Mouse (Mus musculus) heart, postnatal 10 days (tissue): ENCODE results near the gene Med13l. TPM values are rescaled to one million over a fixed set of nuclear protein-coding genes. Genes with fewer than 3 reads are reported as not detected.

Experiments
- DNase-seq, 2 experiments: peaks; one replicate each; pipeline ENCODE4 v3.0.0; 2021
- intact Hi-C: fragments of 180-260 bp; cut with DNase I; formaldehyde crosslinking; loops from one replicate; pipeline ENCODE4 v1.15.1; 2025
- total RNA-seq, 2 experiments: library from RNA; stranded (reverse); gene quantifications; 2 replicates each; pipeline ENCODE4 v1.2.3; 2021

Gene Med13l
- total RNA-seq, 2 experiments from 2014 or later = 33.8 to 41.6 TPM

DNA sequence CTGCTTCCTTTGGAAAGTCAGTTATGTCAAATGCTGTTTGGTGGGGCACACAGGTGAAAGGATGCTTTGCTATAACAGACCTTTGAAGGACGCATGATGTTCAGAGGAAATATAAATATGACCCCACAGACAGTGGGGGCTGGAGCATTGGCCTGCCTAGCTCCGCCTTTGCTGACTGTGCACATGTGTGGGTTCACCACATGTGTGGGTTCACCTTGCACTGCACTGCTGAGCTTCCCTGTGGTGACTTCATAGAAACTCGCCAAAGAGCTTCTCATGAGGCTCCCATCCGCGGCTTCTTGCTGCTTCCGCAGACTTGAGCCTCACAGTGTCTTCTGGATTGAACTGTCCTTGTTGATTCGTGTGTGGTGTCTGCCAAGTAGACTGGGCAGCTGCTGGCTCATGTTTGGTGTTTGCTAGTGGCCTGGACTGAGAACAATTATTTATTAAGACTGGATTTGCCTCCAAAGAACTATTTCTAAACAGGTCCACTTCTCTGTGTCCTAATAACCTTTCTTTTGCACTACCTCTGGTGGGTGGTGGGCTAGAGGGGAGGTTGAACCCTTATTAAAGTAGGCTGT lies 59.9 kb downstream of the Med13l start:
- no peak for DNase-seq
- intact Hi-C loops = no loop called here

GRCm38 (mm10) chr5:118621877-118622276 lies 61.4 kb downstream of the Med13l start:
- no peak for DNase-seq
- intact Hi-C loops = no loop called here

DNA sequence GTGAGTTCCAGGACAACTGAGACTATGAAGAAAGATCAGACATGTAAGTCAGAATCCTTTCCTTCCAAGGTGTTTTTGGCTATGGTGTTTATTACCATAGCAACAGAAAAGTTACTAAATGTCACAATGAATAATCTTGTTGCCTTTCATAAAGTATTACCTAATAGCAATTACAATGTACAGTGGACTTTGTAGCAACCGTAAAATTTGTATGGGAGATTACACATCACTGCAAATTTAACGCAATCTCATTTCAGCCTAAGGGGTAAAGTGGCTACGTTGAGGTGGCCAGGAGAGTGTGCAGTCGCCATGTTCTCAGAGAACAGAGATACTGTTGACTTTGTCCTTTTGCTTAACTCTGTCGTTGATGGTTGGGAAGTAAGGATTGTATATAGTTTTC lies 61.9 kb downstream of the Med13l start:
- DNase-seq = no peak
- intact Hi-C loops = no loop called here

GRCm38 (mm10) chr5:118623797-118624196 lies 63.3 kb downstream of the Med13l start:
- no peak for DNase-seq

GRCm38 (mm10) chr5:118627630-118628029 lies 67.2 kb downstream of the Med13l start:
- no peak for DNase-seq
- intact Hi-C loops = no loop called here

More at GRCm38 (mm10) chr5:118623797-118624196, 63.3 kb downstream of the Med13l start:
- intact Hi-C loops = no loop called here

- intact Hi-C loops = no loop called here
- DNase-seq = no peak
These were observed 67.7 kb downstream of the Med13l start for GRCm38 (mm10) chr5:118628211-118628610.

DNA sequence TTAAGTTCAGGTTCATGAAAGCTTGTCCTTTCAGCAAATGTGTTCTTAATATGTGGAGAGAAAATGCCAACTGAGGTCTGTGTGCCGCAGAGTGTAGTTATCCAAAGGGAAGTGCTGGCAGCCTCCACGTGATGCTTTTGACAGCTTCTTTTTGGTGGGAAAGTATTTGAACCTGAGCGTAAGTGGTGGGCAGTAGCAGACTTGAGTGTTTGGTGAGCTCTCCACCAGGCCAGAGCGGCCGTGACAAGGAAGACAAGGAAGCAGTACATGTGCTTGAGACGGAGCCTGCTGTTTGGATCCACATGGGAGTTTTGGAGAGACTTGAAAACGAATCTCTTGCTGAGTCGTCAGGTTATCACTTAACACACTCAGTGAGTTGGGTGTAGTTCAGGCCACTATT lies 71.9 kb downstream of the Med13l start:
- intact Hi-C loops = no loop called here
- no peak for DNase-seq

- DNase-seq = no peak
- intact Hi-C loops = no loop called here
These were observed 72.6 kb downstream of the Med13l start for GRCm38 (mm10) chr5:118633106-118633505.

- intact Hi-C loops = no loop called here
- no peak for DNase-seq
These were observed 75.2 kb downstream of the Med13l start for GRCm38 (mm10) chr5:118635476-118636187.

DNA sequence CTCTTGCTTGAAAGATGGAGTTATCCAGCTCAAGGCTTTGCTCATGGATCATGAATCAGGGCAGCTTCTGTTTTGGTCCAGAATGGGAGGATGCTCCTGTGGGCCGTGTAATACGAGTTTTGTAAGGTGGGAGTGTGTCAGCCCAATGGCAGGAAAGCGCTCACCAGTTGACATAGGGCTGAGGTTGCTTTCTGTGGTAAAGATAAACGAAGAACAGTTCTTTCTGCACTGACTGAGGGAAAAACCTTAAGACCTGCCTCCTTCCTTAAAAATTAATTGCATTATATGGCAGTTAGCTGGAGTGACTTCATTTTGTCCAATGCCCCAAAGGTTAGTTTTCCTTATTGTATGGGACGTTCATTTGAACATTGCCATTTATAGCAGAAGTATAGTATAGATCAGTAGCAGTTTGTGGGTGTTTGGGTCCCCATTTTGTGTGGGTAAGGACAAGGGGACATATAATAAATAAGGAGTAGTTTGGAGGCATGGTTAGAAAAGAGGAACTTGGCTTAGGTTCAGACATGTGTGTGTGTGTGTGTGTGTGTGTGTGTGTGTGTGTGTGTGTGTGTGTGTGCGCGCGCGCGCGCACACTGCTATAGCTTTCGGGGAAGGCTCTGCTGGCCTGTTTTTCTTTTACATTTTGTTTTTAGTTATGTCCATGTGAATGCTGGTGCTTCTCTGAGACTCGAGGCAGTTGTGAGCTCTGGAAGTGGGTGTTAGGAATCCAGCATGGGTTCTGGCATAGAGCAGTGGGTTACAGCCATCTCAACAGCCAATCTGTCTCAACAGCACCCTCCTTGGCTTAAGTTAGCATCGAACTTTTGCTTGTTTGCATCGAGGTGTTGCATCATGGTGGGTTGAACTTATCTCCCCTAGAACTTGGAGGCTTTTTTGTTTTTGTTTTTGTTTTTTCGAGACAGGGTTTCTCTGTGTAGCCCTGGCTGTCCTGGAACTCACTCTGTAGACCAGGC lies 76.2 kb downstream of the Med13l start:
- intact Hi-C loops = no loop called here
- no peak for DNase-seq

DNA sequence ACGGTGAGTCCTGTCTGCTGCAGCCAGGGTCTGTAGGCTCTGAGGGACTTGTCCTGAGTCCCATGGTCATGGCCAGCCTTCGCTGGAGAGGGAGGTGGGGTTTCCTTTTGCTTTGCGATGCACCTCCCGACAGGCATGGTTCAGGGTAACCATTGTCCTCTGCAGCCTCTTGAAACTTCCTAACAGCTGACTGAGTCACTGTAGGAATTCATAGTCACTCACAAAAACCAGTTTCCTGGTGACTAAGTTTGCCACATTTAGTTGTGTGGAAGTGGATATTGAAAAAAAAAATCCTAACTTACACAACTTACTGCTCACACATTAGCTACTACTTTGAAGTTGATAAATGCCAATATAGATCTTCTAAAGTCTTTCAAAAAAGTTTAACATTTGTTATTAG lies 77.5 kb downstream of the Med13l start:
- no peak for DNase-seq

GRCm38 (mm10) chr5:118638534-118639109 lies 78.1 kb downstream of the Med13l start:
- intact Hi-C loops = no loop called here

More for the DNA sequence above, 77.5 kb downstream of the Med13l start:
- intact Hi-C loops = no loop called here

GRCm38 (mm10) chr5:118639117-118639707 lies 78.7 kb downstream of the Med13l start:
- no peak for DNase-seq
- intact Hi-C loops = no loop called here

More at GRCm38 (mm10) chr5:118638534-118639109, 78.1 kb downstream of the Med13l start:
- DNase-seq = no peak

DNA sequence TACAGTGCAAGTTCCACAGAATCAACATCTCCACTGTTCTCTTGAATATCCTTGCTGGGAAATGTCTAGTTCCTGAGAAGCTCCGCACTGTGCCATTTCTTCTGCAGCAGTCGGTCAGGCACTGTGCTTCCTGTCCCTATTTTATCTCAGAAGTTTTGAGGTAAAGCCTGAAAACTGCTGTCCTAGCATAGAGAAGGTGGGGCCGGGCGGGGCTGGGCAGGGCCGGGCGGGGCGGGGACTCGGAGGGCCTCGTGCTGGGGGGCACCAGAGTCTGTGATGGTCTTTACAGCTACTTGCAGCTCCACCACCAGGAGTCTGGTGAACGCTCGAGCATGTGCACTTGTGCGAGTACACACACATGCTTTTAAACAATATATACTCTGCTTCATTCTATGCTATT lies 83.6 kb downstream of the Med13l start:
- intact Hi-C loops = no loop called here
- DNase-seq = no peak

DNA sequence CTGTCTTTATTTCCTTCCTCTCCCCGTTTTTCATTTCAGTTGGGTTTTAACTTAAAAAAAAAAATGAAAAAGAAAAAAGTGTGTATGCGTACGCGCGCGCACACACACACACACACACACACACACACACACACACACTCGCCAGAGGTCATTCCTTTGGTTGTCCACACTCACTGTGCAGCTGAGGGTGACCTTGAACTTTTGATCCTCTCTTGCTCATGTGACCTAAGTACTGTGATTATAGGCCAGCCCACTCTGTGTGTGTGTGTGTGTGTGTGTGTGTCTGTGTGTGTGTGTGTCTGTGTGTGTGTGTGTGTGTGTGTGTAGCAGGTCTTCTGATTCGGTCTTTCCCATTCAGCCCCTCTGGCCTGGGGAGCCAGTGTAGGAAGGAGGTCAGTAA lies 84.0 kb downstream of the Med13l start:
- intact Hi-C loops = no loop called here
- DNase-seq = no peak

GRCm38 (mm10) chr5:118645196-118645805 lies 84.8 kb downstream of the Med13l start:
- intact Hi-C loops = no loop called here
- DNase-seq = peak; percentile 44 to 54

DNA sequence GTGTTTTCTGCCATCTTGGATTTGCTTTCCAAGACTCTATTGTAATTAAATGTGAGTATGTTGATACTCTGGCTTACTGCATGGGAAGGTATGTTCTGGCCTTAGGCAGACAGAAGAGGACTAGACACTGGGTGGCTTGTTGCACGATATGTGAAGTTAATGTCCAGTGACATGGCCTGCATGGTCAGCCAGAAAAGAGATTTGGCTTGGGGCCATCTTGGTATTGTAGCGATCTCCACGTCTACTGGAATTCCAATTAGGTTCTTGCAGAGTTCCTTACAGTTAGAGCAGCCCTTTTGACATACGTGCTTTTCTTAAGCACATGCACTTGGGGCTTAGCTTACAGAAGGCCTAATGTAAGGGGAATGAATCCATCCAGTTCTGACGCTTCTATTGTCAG lies 86.4 kb downstream of the Med13l start:
- intact Hi-C loops = no loop called here
- no peak for DNase-seq

DNA sequence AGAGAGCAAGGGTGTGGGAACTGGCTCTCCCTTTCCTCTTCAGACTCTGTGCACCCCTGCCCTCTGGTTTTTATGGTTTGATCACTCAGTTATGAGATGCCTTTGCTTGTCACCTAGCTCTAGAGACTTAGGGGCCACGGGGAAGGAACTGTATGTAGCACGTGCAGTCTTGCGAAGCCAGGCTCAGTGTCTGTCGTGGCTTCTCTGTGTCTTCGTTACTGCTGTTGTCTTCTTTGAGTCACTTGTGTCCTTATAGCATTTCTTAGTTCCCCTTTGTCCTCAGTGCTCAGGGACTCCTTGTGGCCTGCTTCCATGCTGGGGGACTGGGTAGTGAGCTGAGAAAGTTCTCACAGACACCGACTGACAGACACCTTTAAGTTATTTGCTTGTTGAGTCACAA lies 86.9 kb downstream of the Med13l start:
- intact Hi-C loops = no loop called here

DNA sequence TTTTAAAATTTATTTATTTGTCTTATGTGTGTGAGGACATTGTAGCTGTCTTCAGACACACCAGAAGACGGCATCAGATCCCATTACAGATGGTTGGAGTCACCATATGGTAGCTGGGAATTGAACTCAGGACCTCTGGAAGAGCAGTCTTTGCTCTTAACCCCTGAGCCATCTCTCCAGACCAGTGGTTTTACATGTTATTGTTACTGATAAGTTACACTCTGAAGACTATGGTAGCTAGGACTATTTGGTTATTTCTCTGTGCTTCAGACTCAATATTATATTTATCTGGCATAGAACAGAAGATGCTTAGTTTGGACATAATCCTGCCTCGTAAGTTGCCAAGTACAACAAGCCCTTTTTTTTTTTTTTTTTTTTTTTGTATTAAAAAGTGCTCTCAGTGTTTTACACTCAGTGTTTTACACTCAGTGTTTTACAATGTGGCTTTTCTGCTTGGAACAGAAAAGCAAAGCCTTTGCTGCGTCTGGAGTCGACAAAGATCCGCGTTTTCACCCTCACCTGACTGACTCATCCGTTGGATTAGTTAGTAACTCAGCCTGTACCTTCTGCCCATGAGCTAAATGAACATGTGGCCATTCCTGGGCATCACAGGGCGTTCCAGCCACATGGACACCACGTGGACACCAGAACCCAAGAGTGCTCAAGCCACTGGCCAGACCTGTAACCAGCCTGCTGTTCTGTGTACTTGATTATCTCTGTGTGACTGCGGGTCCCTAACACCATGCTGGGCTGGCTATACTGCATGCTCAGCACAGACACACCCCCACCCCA lies 88.9 kb downstream of the Med13l start:
- DNase-seq = no peak

More for the DNA sequence above, 86.9 kb downstream of the Med13l start:
- DNase-seq = no peak

More for the DNA sequence above, 88.9 kb downstream of the Med13l start:
- intact Hi-C loops = no loop called here
